26 mouse cellular contexts compared by ENCODE assay signal in the genomic region with DNA sequence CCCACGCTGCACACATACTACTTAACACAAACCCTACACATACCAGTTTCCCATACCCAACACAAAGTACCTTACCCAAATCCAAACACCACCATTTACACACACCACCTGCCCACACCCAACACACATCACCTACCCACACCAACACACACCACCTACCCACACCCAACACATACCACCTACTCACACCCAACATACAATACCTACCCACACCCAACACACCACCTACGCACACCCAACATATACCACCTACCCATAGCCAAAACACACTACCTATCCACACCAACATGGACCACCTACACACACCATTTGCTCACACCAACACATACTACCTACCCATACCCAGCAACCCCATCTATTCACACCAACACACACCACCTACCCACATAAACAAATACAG. TPM values are rescaled to one million over a fixed set of nuclear protein-coding genes. Genes with fewer than 3 reads are reported as not detected.
DNase-seq lines count a peak whose midpoint lies in the region; ATAC-seq lines count a peak whose summit lies in the region.
"Had no signal": no experiment of that assay in that cellular context is flagged by ENCODE, and none has a peak within 500 bp of the region (broad histone marks: within the 10 kb centered on the region; RNA-seq: fewer than 3 reads in every experiment).

No protein-coding gene starts in this region.

- 97% methylated on average over 2 of the region's 2 CpGs for WGBS in embryonic facial prominence, embryonic 11.5 days
- 97% methylated on average over 2 of the region's 2 CpGs for WGBS in embryonic facial prominence, embryonic 10.5 days
- 100% methylated on average over 2 of the region's 2 CpGs for WGBS in hindbrain, embryonic 12.5 days
- WGBS in hindbrain, embryonic 10.5 days: 91% methylated on average over 2 of the region's 2 CpGs
- 98% methylated on average over 2 of the region's 2 CpGs for WGBS in midbrain, embryonic 13.5 days
- 97% methylated on average over 2 of the region's 2 CpGs for WGBS in midbrain, embryonic 10.5 days

- H3K9ac ChIP-seq in embryonic facial prominence, embryonic 11.5 days (replicated peaks; ENCODE audit: low read length): no peak overlapping the region
- no peak overlapping the region for H3K9ac ChIP-seq in hindbrain, embryonic 12.5 days
- no peak overlapping the region for H3K9ac ChIP-seq in midbrain, embryonic 13.5 days (replicated peaks)
- H3K9ac ChIP-seq: forebrain, embryonic 13.5 days; hindbrain, embryonic 14.5 days had no signal

- H3K4me1 ChIP-seq in embryonic facial prominence, embryonic 11.5 days (ENCODE audit: control insufficient read depth, insufficient read depth, low read length): no peaks in the 10 kb centered on the region
- peaks cover 9% of the 10 kb centered on the region for H3K4me1 ChIP-seq in embryonic facial prominence, embryonic 10.5 days
- peaks cover 7% of the 10 kb centered on the region; the same call in 1 of the 2 replicates for H3K4me1 ChIP-seq in hindbrain, embryonic 12.5 days
- peaks cover 6% of the 10 kb centered on the region for H3K4me1 ChIP-seq in hindbrain, embryonic 10.5 days (replicated peaks)
- H3K4me1 ChIP-seq in midbrain, embryonic 13.5 days (replicated peaks): peaks cover 4% of the 10 kb centered on the region
- H3K4me1 ChIP-seq in midbrain, embryonic 10.5 days: peaks cover 3% of the 10 kb centered on the region

- H3K27ac ChIP-seq in embryonic facial prominence, embryonic 11.5 days (replicated peaks; ENCODE audit: low read depth, low read length): no peak overlapping the region
- H3K27ac ChIP-seq in embryonic facial prominence, embryonic 10.5 days (replicated peaks): no peak overlapping the region
- H3K27ac ChIP-seq in hindbrain, embryonic 12.5 days: no peak overlapping the region
- no peak overlapping the region for H3K27ac ChIP-seq in hindbrain, embryonic 10.5 days
- no peak overlapping the region for H3K27ac ChIP-seq in midbrain, embryonic 13.5 days
- H3K27ac ChIP-seq in midbrain, embryonic 10.5 days (replicated peaks): no peak overlapping the region
- H3K27ac ChIP-seq: forebrain, embryonic 10.5 days; forebrain, embryonic 13.5 days; hindbrain, embryonic 14.5 days; hindbrain, postnatal 0 days had no signal

- no peaks in the 10 kb centered on the region for H3K36me3 ChIP-seq in embryonic facial prominence, embryonic 11.5 days (replicated peaks; ENCODE audit: control insufficient read depth, insufficient read depth, low read depth, low read length)
- no peaks in the 10 kb centered on the region for H3K36me3 ChIP-seq in embryonic facial prominence, embryonic 10.5 days (replicated peaks)
- no peaks in the 10 kb centered on the region for H3K36me3 ChIP-seq in hindbrain, embryonic 12.5 days
- no peaks in the 10 kb centered on the region for H3K36me3 ChIP-seq in hindbrain, embryonic 10.5 days
- H3K36me3 ChIP-seq in midbrain, embryonic 13.5 days: no peaks in the 10 kb centered on the region
- no peaks in the 10 kb centered on the region for H3K36me3 ChIP-seq in midbrain, embryonic 10.5 days
- H3K36me3 ChIP-seq: forebrain, embryonic 10.5 days had no signal

- no peak for DNase-seq in embryonic facial prominence, embryonic 11.5 days (ENCODE audit: low spot score)
- DNase-seq in embryonic facial prominence, embryonic 10.5 days (ENCODE audit: low spot score): no peak
- DNase-seq in hindbrain, embryonic 10.5 days (ENCODE audit: low spot score): no peak
- no peak for DNase-seq in midbrain, embryonic 10.5 days (ENCODE audit: low spot score)
- DNase-seq in ovary, postnatal 14 days (ENCODE audit: low spot score): no peak
- DNase-seq: adrenal gland, adult 8-10 months; adrenal gland, postnatal 25 days; cerebellum, adult 11-12 months; cerebellum, adult 8-10 months; cerebellum, postnatal 10 days; cerebellum, postnatal 36 days; embryo, embryonic 11 days; gastrocnemius, postnatal 10 days; gastrocnemius, postnatal 36 days had no signal

- no peak overlapping the region for H3K4me2 ChIP-seq in embryonic facial prominence, embryonic 11.5 days (ENCODE audit: low read depth, low read length)
- H3K4me2 ChIP-seq in hindbrain, embryonic 12.5 days (replicated peaks): no peak overlapping the region
- H3K4me2 ChIP-seq in midbrain, embryonic 13.5 days (replicated peaks): no peak overlapping the region
- H3K4me2 ChIP-seq: forebrain, embryonic 13.5 days; heart, embryonic 11.5 days; hindbrain, embryonic 14.5 days had no signal

- no peaks in the 10 kb centered on the region for H3K9me3 ChIP-seq in embryonic facial prominence, embryonic 11.5 days (replicated peaks; ENCODE audit: control insufficient read depth, low read length)
- H3K9me3 ChIP-seq in embryonic facial prominence, embryonic 10.5 days: no peaks in the 10 kb centered on the region
- no peaks in the 10 kb centered on the region for H3K9me3 ChIP-seq in hindbrain, embryonic 12.5 days (replicated peaks)
- no peaks in the 10 kb centered on the region for H3K9me3 ChIP-seq in hindbrain, embryonic 10.5 days
- no peaks in the 10 kb centered on the region for H3K9me3 ChIP-seq in midbrain, embryonic 13.5 days
- H3K9me3 ChIP-seq in midbrain, embryonic 10.5 days (replicated peaks): no peaks in the 10 kb centered on the region
- H3K9me3 ChIP-seq: forebrain, embryonic 10.5 days; forebrain, embryonic 13.5 days had no signal

- peaks cover 7% of the 10 kb centered on the region for H3K27me3 ChIP-seq in embryonic facial prominence, embryonic 11.5 days (ENCODE audit: control insufficient read depth, insufficient read depth, low read length)
- peaks cover 24% of the 10 kb centered on the region for H3K27me3 ChIP-seq in embryonic facial prominence, embryonic 10.5 days (replicated peaks; ENCODE audit: low read depth, poor library complexity, severe bottlenecking)
- peaks cover 22% of the 10 kb centered on the region for H3K27me3 ChIP-seq in hindbrain, embryonic 12.5 days
- peaks cover 24% of the 10 kb centered on the region for H3K27me3 ChIP-seq in hindbrain, embryonic 10.5 days (ENCODE audit: insufficient read depth, poor library complexity, severe bottlenecking)
- H3K27me3 ChIP-seq in midbrain, embryonic 13.5 days: peaks cover 19% of the 10 kb centered on the region
- peaks cover 22% of the 10 kb centered on the region for H3K27me3 ChIP-seq in midbrain, embryonic 10.5 days (ENCODE audit: low read depth, poor library complexity, severe bottlenecking)

- H3K4me3 ChIP-seq in embryonic facial prominence, embryonic 11.5 days (ENCODE audit: low read depth, low read length): no peak overlapping the region
- no peak overlapping the region for H3K4me3 ChIP-seq in embryonic facial prominence, embryonic 10.5 days
- H3K4me3 ChIP-seq in hindbrain, embryonic 12.5 days: no peak overlapping the region
- H3K4me3 ChIP-seq in hindbrain, embryonic 10.5 days: no peak overlapping the region
- no peak overlapping the region for H3K4me3 ChIP-seq in midbrain, embryonic 13.5 days (replicated peaks)
- no peak overlapping the region for H3K4me3 ChIP-seq in midbrain, embryonic 10.5 days
- H3K4me3 ChIP-seq: forebrain, embryonic 10.5 days; forebrain, embryonic 13.5 days had no signal

- peak; percentile 50; the same call in 1 of the 2 replicates for ATAC-seq in embryonic facial prominence, embryonic 11.5 days (replicated peaks; ENCODE audit: insufficient number of reproducible peaks, low FRiP score, low TSS enrichment, low read depth)
- ATAC-seq in hindbrain, embryonic 12.5 days (ENCODE audit: low FRiP score): peak; percentile 18; the same call in 1 of the 2 replicates
- ATAC-seq in midbrain, embryonic 13.5 days: peak; percentile 22; the same call in 1 of the 2 replicates
- ATAC-seq: activated CD4-positive, CD25-positive, alpha-beta regulatory T cell, adult 4 months; forebrain, embryonic 13.5 days; forebrain, embryonic 16.5 days; hindbrain, postnatal 0 days; inflammation-experienced regulatory T-cells, adult 6 months had no signal

RNA-seq across cellular contexts. Expression of gene Minar1, which starts 6.0 kb away (rescaled TPM):
- 0.03 and 0.07 TPM in 2 replicates for polyA plus RNA-seq in embryonic facial prominence, embryonic 11.5 days (2014; fragmentation: Nextera tagmentation; extraction: Ambion mirVana)
- 0.07 and 0.20 TPM in 2 replicates for polyA plus RNA-seq in embryonic facial prominence, embryonic 10.5 days (2016; fragmentation: Nextera tagmentation; extraction: Ambion mirVana)
- polyA plus RNA-seq in hindbrain, embryonic 12.5 days (2016; fragmentation: Nextera tagmentation; extraction: Ambion mirVana): 0.97 and 1.1 TPM in 2 replicates
- polyA plus RNA-seq in hindbrain, embryonic 10.5 days (2016; fragmentation: Nextera tagmentation; extraction: Ambion mirVana): 0.15 and 0.24 TPM in 2 replicates
- polyA plus RNA-seq in midbrain, embryonic 13.5 days (2015; fragmentation: Nextera tagmentation; extraction: Ambion mirVana): 0.66 and 0.75 TPM in 2 replicates
- 0.06 TPM in 1 of 2 replicates, not detected in the other for polyA plus RNA-seq in midbrain, embryonic 10.5 days (2016; fragmentation: Nextera tagmentation; extraction: Ambion mirVana)
- polyA plus RNA-seq: heart, embryonic 14.5 days; heart, postnatal 0 days; inflammation-experienced regulatory T-cells, adult 6 months had no signal
